Mouse (Mus musculus) erythroblast, embryonic 14.5 days (primary cell): Measurements from ENCODE around the gene Ilk.

Source experiments
- GATA1 ChIP-seq: IDR thresholded peaks from 2 replicates; pipeline ENCODE4 v1.6.1; 2012; ENCODE audit warnings: low read length, inconsistent platforms, mixed read lengths
- TAL1 ChIP-seq: IDR thresholded peaks from 3 replicates; pipeline ENCODE4 v1.6.1; 2012; ENCODE audit warnings: low read length, inconsistent platforms, mixed read lengths

- no peak for TF ChIP-seq TAL1
- TF ChIP-seq GATA1, result no peak
Measured at GRCm38 (mm10) chr7:105769959-105770358, 33.6 kb downstream of the Ilk start.
